Mouse (Mus musculus) kidney, adult 2 months (tissue): ENCODE results near the gene Rpl10-ps3. TPM values are rescaled to one million over a fixed set of nuclear protein-coding genes. Genes with fewer than 3 reads are reported as not detected.
A peak's percentile ranks its signal among the peaks of the same experiment; 100 is the strongest.

Experiments used
- DNase-seq: peaks from one replicate; pipeline ENCODE4 v3.0.0; 2021
- H3K27ac ChIP-seq: fragments of 200-500 bp; 2 replicates; pipeline ENCODE4 v1.5.1; 2012; ENCODE audit warnings: low read depth, low read length, control low read depth, inconsistent platforms; ENCODE audit not compliant: insufficient read depth
- H3K27me3 ChIP-seq: fragments of 200-500 bp; replicated peaks from 2 replicates; pipeline ENCODE4 v1.6.1; 2012; ENCODE audit warnings: mild to moderate bottlenecking, moderate library complexity, low read length, inconsistent platforms; ENCODE audit not compliant: control insufficient read depth, insufficient read depth
- H3K36me3 ChIP-seq: fragments of 200-500 bp; 2 replicates; pipeline ENCODE4 v1.6.1; 2012; ENCODE audit warnings: mild to moderate bottlenecking, moderate library complexity, low read length, inconsistent platforms; ENCODE audit not compliant: control insufficient read depth, insufficient read depth
- H3K4me1 ChIP-seq: fragments of 200-500 bp; 2 replicates; pipeline ENCODE4 v1.6.1; 2011; ENCODE audit warnings: low read length; ENCODE audit not compliant: control insufficient read depth, insufficient read depth
- H3K4me3 ChIP-seq: fragments of 200-500 bp; 2 replicates; pipeline ENCODE4 v1.5.1; 2011; ENCODE audit warnings: mild to moderate bottlenecking, low read depth, low read length, control low read depth; ENCODE audit not compliant: insufficient read depth
- CTCF ChIP-seq: fragments of 200-500 bp; conservative IDR thresholded peaks from 2 replicates; pipeline ENCODE4 v1.5.1; 2011; ENCODE audit warnings: low read depth, mild to moderate bottlenecking, control low read depth, low read length, moderate library complexity, mixed read lengths; ENCODE audit not compliant: insufficient read depth, insufficient read length
- POLR2A ChIP-seq: fragments of 200-500 bp; IDR thresholded peaks from one replicate; pipeline ENCODE4 v1.6.1; 2011; ENCODE audit warnings: low read depth, low read length, control low read depth
- WGBS: fragments of 180-500 bp; shearing (Covaris S2); methylation state at CpG from one replicate; pipeline ENCODE4 v1.1.7; 2018; 5-methylcytosine and 5-hydroxymethylcytosine counted together
- polyA plus RNA-seq: library from polyadenylated mRNA; depleted of rRNA; stranded (reverse); fragments of >200 nt; gene quantifications from 2 replicates; pipeline ENCODE4 v1.2.3, GENCODE M21; 2012

Gene Rpl10-ps3
- polyA plus RNA-seq, 1 experiment = 97.7 TPM

- Histone ChIP-seq H3K4me3 (no peak overlapping the region), H3K27me3 (no peaks in the 10 kb centered on the region), H3K4me1 (no peaks in the 10 kb centered on the region; the same call in 1 of the 2 replicates), H3K36me3 (no peaks in the 10 kb centered on the region), H3K27ac (no peak overlapping the region)
- TF ChIP-seq CTCF (no peak), POLR2A (no peak)
- peak; percentile 62 for DNase-seq
- 71% methylated on average over 7 of the region's 7 CpGs for WGBS
These were observed 9.0 kb downstream of the Rpl10-ps3 start for GRCm38 (mm10) chr9:50335539-50336325.

- WGBS = 25% methylated on average over 6 of the region's 6 CpGs
- Histone ChIP-seq H3K36me3 (no peaks in the 10 kb centered on the region), H3K4me3 (no peak overlapping the region), H3K4me1 (no peaks in the 10 kb centered on the region; the same call in 1 of the 2 replicates), H3K27me3 (no peaks in the 10 kb centered on the region), H3K27ac (peak overlapping the region; percentile 2; the same call in 1 of the 2 replicates)
- TF ChIP-seq POLR2A (no peak), CTCF (peak; percentile 78)
- peak; percentile 64 for DNase-seq
These were observed 11.4 kb downstream of the Rpl10-ps3 start for GRCm38 (mm10) chr9:50333413-50333812.

DNA sequence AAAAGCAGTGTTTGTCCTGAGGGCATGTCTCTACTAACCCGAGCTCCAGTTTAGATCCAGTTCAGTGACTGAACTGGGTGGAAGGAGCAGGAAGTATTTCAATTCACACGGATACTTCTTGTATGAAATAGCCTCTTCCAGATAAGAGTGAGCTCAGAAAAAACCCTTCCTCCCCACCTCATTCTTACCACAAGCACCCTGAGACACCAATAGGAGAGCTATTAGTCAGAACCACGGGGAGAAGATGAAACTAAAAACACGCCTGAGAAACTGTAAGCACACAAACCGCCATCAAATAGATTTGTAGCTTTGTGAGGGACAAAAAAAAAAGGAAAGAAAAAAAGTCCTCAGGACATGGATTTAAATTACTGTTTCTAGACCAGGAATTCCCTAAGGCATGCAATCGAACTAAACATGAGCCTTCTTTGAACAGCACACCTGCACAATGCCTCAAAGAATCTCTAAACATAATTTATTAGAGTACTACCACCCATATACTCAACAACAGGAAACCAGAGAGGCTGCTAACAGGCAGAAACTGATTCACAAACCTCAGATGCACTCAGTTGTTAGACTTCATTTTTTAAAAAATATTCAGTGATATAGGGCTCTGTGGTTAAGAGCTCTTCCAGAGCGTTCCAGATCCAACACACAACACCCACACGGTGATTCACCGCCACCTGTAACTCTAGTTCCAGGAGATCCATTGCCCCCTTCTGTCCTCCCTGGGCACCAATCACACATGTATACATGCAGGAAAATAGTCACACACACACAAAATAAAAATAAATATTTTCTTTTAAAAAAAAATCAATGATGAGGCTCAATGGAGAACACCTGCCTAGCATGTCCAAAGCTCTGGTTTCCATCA is 20.2 kb downstream of the Rpl10-ps3 start:
- Histone ChIP-seq H3K36me3 (no peaks in the 10 kb centered on the region), H3K4me3 (no peak overlapping the region), H3K27ac (no peak overlapping the region), H3K27me3 (no peaks in the 10 kb centered on the region), H3K4me1 (no peaks in the 10 kb centered on the region)
- no peak for DNase-seq
- TF ChIP-seq CTCF (no peak), POLR2A (no peak)
- WGBS = 52% methylated on average over 9 of the region's 9 CpGs

- H3K27me3 ChIP-seq = no peaks in the 10 kb centered on the region
- no peak for DNase-seq
- H3K36me3 ChIP-seq = no peaks in the 10 kb centered on the region
- H3K4me3 ChIP-seq = no peak overlapping the region
- TF ChIP-seq POLR2A = no peak
- no peak for TF ChIP-seq CTCF
- no peaks in the 10 kb centered on the region for H3K4me1 ChIP-seq
- WGBS = 51% methylated on average over 1 of the region's 1 CpGs
- H3K27ac ChIP-seq = no peak overlapping the region
These were observed 24.0 kb downstream of the Rpl10-ps3 start for GRCm38 (mm10) chr9:50320729-50321128.

DNA sequence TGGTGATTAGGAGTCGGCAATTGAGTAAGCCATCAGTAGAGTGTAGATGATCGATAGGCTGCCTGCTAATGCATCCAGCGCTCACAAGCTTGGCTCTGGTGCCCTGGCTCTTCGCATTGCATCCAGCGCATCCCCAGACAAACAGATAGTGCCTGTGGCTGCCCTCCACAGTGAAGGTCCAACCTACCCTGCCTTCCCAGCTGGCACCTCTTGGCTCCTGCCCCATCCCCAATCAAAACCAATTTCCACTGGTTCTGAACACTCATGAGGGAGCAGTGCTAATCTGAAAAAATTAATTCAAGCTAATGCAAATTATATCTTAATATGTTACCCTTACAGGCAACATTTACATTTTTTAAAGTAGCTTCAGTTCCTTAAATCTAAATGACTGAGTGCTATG is 25.3 kb downstream of the Rpl10-ps3 start:
- Histone ChIP-seq H3K36me3 (no peaks in the 10 kb centered on the region), H3K4me1 (no peaks in the 10 kb centered on the region), H3K4me3 (no peak overlapping the region), H3K27me3 (no peaks in the 10 kb centered on the region), H3K27ac (no peak overlapping the region)
- TF ChIP-seq POLR2A (no peak), CTCF (no peak)
- 97% methylated on average over 5 of the region's 5 CpGs for WGBS
- DNase-seq = no peak

GRCm38 (mm10) chr9:50317299-50317698 is 27.5 kb downstream of the Rpl10-ps3 start:
- no peak overlapping the region for H3K4me3 ChIP-seq
- H3K4me1 ChIP-seq = no peaks in the 10 kb centered on the region
- no peak for DNase-seq
- H3K36me3 ChIP-seq = no peaks in the 10 kb centered on the region
- no peaks in the 10 kb centered on the region for H3K27me3 ChIP-seq
- TF ChIP-seq POLR2A (no peak), CTCF (no peak)
- no peak overlapping the region for H3K27ac ChIP-seq
- 65% methylated on average over 6 of the region's 6 CpGs for WGBS

DNA sequence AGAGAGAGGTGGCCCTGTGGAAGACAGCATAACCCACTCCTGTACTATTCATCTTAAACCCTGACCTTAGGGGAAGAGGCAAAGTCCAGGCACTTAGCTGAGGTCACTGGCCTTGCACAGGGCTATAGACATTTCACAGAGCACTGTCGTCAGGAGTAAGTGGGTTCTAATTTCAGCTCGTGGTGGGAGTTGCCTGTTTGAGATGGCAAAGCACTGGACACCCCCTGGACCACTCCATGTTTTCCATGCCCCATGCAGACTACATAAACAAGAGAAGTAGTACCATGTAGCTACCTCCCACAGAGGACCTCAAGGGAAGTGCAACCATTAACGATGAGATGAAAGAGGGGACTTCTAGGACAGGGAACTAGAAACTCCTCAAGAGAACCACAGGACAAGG is 29.1 kb downstream of the Rpl10-ps3 start:
- Histone ChIP-seq H3K4me1 (no peaks in the 10 kb centered on the region), H3K36me3 (no peaks in the 10 kb centered on the region), H3K4me3 (no peak overlapping the region), H3K27me3 (no peaks in the 10 kb centered on the region), H3K27ac (no peak overlapping the region)
- DNase-seq = no peak
- TF ChIP-seq CTCF (no peak), POLR2A (no peak)
- 49% methylated on average over 3 of the region's 3 CpGs for WGBS
